Mouse (Mus musculus) limb, embryonic 11.5 days (tissue): Measurements from ENCODE around the gene Gm9195. TPM values are rescaled to one million over a fixed set of nuclear protein-coding genes. Genes with fewer than 3 reads are reported as not detected.
A peak's percentile ranks its signal among the peaks of the same experiment; 100 is the strongest.

Source experiments
- ATAC-seq: fragments of 200-750 bp; cut with Nextera tagmentation; 2 replicates; pipeline ENCODE4 v1.8.0; 2017; ENCODE audit warnings: low read depth; ENCODE audit not compliant: insufficient number of reproducible peaks, low FRiP score, low TSS enrichment
- DNase-seq: peaks from one replicate; pipeline ENCODE4 v3.0.0-alpha.2; 2015; ENCODE audit warnings: low spot score
- H3K27ac ChIP-seq: fragments of 300-500 bp; sonication (generic); replicated peaks from 2 replicates; pipeline ENCODE4 v1.5.1; 2014; ENCODE audit warnings: low read depth, mild to moderate bottlenecking, low read length
- H3K27me3 ChIP-seq: fragments of 300-500 bp; sonication (generic); 2 replicates; pipeline ENCODE4 v1.6.1; 2014; ENCODE audit warnings: mild to moderate bottlenecking, low read length, mixed read lengths; ENCODE audit not compliant: control insufficient read depth, insufficient read depth
- H3K36me3 ChIP-seq: fragments of 300-500 bp; sonication (generic); 2 replicates; pipeline ENCODE4 v1.6.1; 2014; ENCODE audit warnings: mild to moderate bottlenecking, low read length, moderate library complexity, mixed read lengths; ENCODE audit not compliant: control insufficient read depth, insufficient read depth
- H3K4me1 ChIP-seq: fragments of 300-500 bp; sonication (generic); 2 replicates; pipeline ENCODE4 v1.6.1; 2014; ENCODE audit warnings: low read length, mixed read lengths; ENCODE audit not compliant: control insufficient read depth, insufficient read depth
- H3K4me2 ChIP-seq: fragments of 300-500 bp; sonication (generic); 2 replicates; pipeline ENCODE4 v1.6.1; 2014; ENCODE audit warnings: low read depth, mild to moderate bottlenecking, moderate library complexity; ENCODE audit not compliant: severe bottlenecking
- H3K4me3 ChIP-seq: fragments of 300-500 bp; sonication (generic); 2 replicates; pipeline ENCODE4 v1.5.1; 2014; ENCODE audit warnings: low read depth, low read length
- H3K9ac ChIP-seq: fragments of 300-500 bp; sonication (generic); 2 replicates; pipeline ENCODE4 v1.6.1; 2014; ENCODE audit warnings: mild to moderate bottlenecking, low read length
- H3K9me3 ChIP-seq: fragments of 300-500 bp; sonication (generic); 2 replicates; pipeline ENCODE4 v1.6.1; 2016; ENCODE audit warnings: low read length; ENCODE audit not compliant: control insufficient read depth
- WGBS: fragments of 180-500 bp; shearing (Covaris S2); extraction: QIAGEN DNeasy Blood & Tissue Kit; methylation state at CpG from one replicate; pipeline ENCODE4 v1.1.7; 2014; 5-methylcytosine and 5-hydroxymethylcytosine counted together
- polyA plus RNA-seq: library from polyadenylated mRNA; unstranded; fragments of >200 nt; fragmentation: Nextera tagmentation; extraction: Ambion mirVana; gene quantifications from 2 replicates; pipeline ENCODE4 v1.2.1, GENCODE M21; 2014

The Gm9195 gene
- polyA plus RNA-seq, 1 experiment from 2014 or later: not detected

GRCm38 (mm10) chr14:72466384-72466783, 25.3 kb downstream of the Gm9195 start:
- 86% methylated on average over 3 of the region's 3 CpGs for WGBS
- no peak overlapping the region for H3K9ac ChIP-seq
- DNase-seq (no peak), ATAC-seq (no peak)
- no peaks in the 10 kb centered on the region for H3K27me3 ChIP-seq
- H3K36me3 ChIP-seq: no peaks in the 10 kb centered on the region
- no peak overlapping the region for H3K4me3 ChIP-seq
- no peaks in the 10 kb centered on the region for H3K4me1 ChIP-seq
- no peaks in the 10 kb centered on the region for H3K9me3 ChIP-seq
- no peak overlapping the region for H3K4me2 ChIP-seq
- H3K27ac ChIP-seq: no peak overlapping the region

GRCm38 (mm10) chr14:72461591-72461990, 30.0 kb downstream of the Gm9195 start:
- no peak for ATAC-seq
- Histone ChIP-seq H3K4me3 (no peak overlapping the region), H3K27ac (no peak overlapping the region), H3K9ac (no peak overlapping the region), H3K36me3 (no peaks in the 10 kb centered on the region), H3K9me3 (no peaks in the 10 kb centered on the region), H3K27me3 (no peaks in the 10 kb centered on the region), H3K4me2 (no peak overlapping the region), H3K4me1 (no peaks in the 10 kb centered on the region)
- 80% methylated on average over 1 of the region's 1 CpGs for WGBS
- DNase-seq: no peak

GRCm38 (mm10) chr14:72460291-72460690, 31.3 kb downstream of the Gm9195 start:
- no peaks in the 10 kb centered on the region for H3K4me1 ChIP-seq
- H3K36me3 ChIP-seq: no peaks in the 10 kb centered on the region
- ATAC-seq: no peak
- 75% methylated on average over 2 of the region's 2 CpGs for WGBS
- no peak for DNase-seq
- H3K9me3 ChIP-seq: no peaks in the 10 kb centered on the region
- no peak overlapping the region for H3K4me2 ChIP-seq
- no peak overlapping the region for H3K27ac ChIP-seq
- no peak overlapping the region for H3K9ac ChIP-seq
- H3K4me3 ChIP-seq: no peak overlapping the region
- no peaks in the 10 kb centered on the region for H3K27me3 ChIP-seq

- Histone ChIP-seq H3K4me1 (no peaks in the 10 kb centered on the region), H3K4me2 (no peak overlapping the region), H3K27ac (no peak overlapping the region), H3K27me3 (no peaks in the 10 kb centered on the region), H3K36me3 (no peaks in the 10 kb centered on the region), H3K9me3 (no peaks in the 10 kb centered on the region), H3K4me3 (no peak overlapping the region), H3K9ac (no peak overlapping the region)
- ATAC-seq (no peak), DNase-seq (no peak)
- WGBS: 90% methylated on average over 1 of the region's 1 CpGs
Observed at GRCm38 (mm10) chr14:72458930-72459329, 32.7 kb downstream of the Gm9195 start.

- DNase-seq (peak; percentile 44), ATAC-seq (no peak)
- H3K27ac ChIP-seq: no peak overlapping the region
- 67% methylated on average over 9 of the region's 9 CpGs for WGBS
- no peaks in the 10 kb centered on the region for H3K9me3 ChIP-seq
- H3K4me3 ChIP-seq: no peak overlapping the region
- no peak overlapping the region for H3K9ac ChIP-seq
- no peaks in the 10 kb centered on the region for H3K36me3 ChIP-seq
- H3K4me2 ChIP-seq: no peak overlapping the region
- no peaks in the 10 kb centered on the region for H3K4me1 ChIP-seq
- no peaks in the 10 kb centered on the region for H3K27me3 ChIP-seq
Observed at GRCm38 (mm10) chr14:72447141-72448091, 44.2 kb downstream of the Gm9195 start.

- ATAC-seq: no peak
- H3K4me2 ChIP-seq: no peak overlapping the region
Observed at GRCm38 (mm10) chr14:72442936-72443335, 48.7 kb downstream of the Gm9195 start.

GRCm38 (mm10) chr14:72440929-72441328, 50.7 kb downstream of the Gm9195 start:
- ATAC-seq: no peak
- Histone ChIP-seq H3K27ac (no peak overlapping the region), H3K4me3 (no peak overlapping the region), H3K4me1 (no peaks in the 10 kb centered on the region), H3K9me3 (no peaks in the 10 kb centered on the region), H3K9ac (no peak overlapping the region), H3K36me3 (no peaks in the 10 kb centered on the region), H3K27me3 (no peaks in the 10 kb centered on the region), H3K4me2 (no peak overlapping the region)
- 82% methylated on average over 7 of the region's 7 CpGs for WGBS
- no peak for DNase-seq

More at GRCm38 (mm10) chr14:72442936-72443335, 48.7 kb downstream of the Gm9195 start:
- 80% methylated on average over 11 of the region's 11 CpGs for WGBS
- no peak overlapping the region for H3K9ac ChIP-seq
- no peaks in the 10 kb centered on the region for H3K9me3 ChIP-seq
- no peak for DNase-seq
- H3K4me1 ChIP-seq: no peaks in the 10 kb centered on the region
- H3K4me3 ChIP-seq: no peak overlapping the region
- no peaks in the 10 kb centered on the region for H3K36me3 ChIP-seq
- H3K27me3 ChIP-seq: no peaks in the 10 kb centered on the region
- H3K27ac ChIP-seq: no peak overlapping the region

- 85% methylated on average over 6 of the region's 6 CpGs for WGBS
- no peaks in the 10 kb centered on the region for H3K4me1 ChIP-seq
- DNase-seq: no peak
Observed at GRCm38 (mm10) chr14:72440436-72440835, 51.2 kb downstream of the Gm9195 start.

More at GRCm38 (mm10) chr14:72440436-72440835, 51.2 kb downstream of the Gm9195 start:
- H3K27ac ChIP-seq: no peak overlapping the region
- H3K9me3 ChIP-seq: no peaks in the 10 kb centered on the region
- H3K4me2 ChIP-seq: no peak overlapping the region
- ATAC-seq: no peak
- H3K27me3 ChIP-seq: no peaks in the 10 kb centered on the region
- no peak overlapping the region for H3K9ac ChIP-seq
- no peak overlapping the region for H3K4me3 ChIP-seq
- no peaks in the 10 kb centered on the region for H3K36me3 ChIP-seq
